Mouse (Mus musculus): ENCODE measurements around the gene Gm9972.

Gene Gm9972

DNA sequence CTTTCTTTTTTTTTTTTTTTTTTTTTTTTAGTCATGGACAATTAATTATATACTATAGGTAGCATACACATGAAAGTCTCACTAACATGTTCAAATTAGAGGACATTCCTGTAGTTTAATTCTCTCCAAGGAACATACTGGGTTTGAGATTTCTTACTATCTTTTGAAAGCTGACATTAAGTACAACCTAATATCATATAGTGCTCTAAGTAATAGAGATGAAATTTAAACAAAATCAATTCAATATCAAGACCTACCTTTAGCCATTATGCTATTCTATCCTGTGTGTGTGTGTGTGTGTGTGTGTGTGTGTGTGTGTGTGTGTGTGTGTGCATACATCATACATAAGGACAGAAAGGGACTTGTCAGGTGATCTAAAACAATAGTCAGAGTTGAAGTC is at the start of gene Gm9972:
Gene Gm9972, plus strand, starts transcription at position 301 of the 400 bp plus-strand sequence.
- H3K36me3 ChIP-seq (ENCODE audit: control insufficient read depth, insufficient read depth, low read length, poor library complexity, severe bottlenecking) = no peaks in the 10 kb centered on the region
- H3K27me3 ChIP-seq (ENCODE audit: control insufficient read depth, insufficient read depth, low read length, poor library complexity, severe bottlenecking) = no peaks in the 10 kb centered on the region
- no peak for DNase-seq (ENCODE audit: low read depth, low spot score)

DNA sequence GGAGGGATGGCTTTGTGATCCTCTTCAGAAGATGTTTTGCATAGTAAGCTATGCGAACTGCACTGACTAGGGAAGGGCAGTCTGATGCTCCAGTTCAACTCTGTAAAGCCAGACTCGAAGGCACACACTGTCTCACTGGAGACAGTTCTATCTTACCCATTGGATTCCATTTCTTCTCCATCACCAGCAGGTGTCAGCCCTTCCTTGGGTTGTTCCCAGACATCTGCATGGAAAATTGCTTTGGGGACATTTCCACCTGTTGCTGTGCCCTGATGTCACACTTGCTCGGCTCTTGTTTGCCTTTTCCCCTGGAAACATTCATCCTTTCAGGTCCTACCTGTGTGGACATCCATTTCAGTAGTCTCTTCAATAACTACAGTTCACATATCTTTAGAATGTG is 36.4 kb upstream of the Gm9972 start:
- no peak for DNase-seq (ENCODE audit: low read depth, low spot score)
- H3K27me3 ChIP-seq (ENCODE audit: control insufficient read depth, insufficient read depth, low read length, poor library complexity, severe bottlenecking) = no peaks in the 10 kb centered on the region
- H3K36me3 ChIP-seq (ENCODE audit: control insufficient read depth, insufficient read depth, low read length, poor library complexity, severe bottlenecking) = no peaks in the 10 kb centered on the region

DNA sequence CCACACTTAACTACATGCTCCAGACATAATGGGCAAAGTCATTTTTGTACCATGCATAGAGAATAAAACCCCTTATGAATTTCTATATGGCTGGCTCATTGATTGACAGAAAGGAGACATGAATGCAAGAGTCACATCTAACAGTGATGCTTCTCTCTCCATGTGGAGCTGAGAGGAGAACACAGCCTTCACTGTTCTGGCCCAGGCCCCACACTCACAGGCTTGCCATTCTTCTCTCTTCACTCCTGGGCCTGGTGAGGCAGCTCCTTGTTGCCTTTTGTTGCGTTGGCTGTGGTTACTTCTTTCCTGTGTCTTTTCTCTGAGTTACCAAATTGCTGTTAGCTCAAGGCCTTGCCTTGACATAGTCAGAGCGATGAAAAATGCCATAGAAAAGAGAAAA is 23.6 kb upstream of the Gm9972 start:
- no peak for DNase-seq (ENCODE audit: low read depth, low spot score)
- Histone ChIP-seq H3K36me3 (ENCODE audit: control insufficient read depth, insufficient read depth, low read length, poor library complexity, severe bottlenecking) (no peaks in the 10 kb centered on the region), H3K27me3 (ENCODE audit: control insufficient read depth, insufficient read depth, low read length, poor library complexity, severe bottlenecking) (no peaks in the 10 kb centered on the region)

DNA sequence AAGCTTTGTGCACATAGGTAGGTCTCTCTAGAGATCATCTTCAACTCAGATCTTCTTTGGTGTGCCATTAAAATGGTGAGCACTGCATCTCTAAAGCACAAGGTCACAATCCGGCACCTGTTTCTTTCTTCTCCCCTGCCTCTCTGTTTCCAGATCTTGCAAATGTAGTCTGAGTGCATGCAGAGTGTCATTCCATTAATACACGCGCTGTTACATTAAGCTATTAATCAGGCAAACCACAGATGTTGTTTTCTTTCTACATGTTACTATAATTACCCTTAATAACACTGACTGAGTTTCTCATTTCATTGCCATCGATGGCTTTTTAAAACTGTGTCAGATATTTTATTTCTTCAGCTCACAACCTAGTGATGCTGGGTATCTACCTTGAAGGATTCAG is 22.6 kb upstream of the Gm9972 start:
- H3K27me3 ChIP-seq (ENCODE audit: control insufficient read depth, insufficient read depth, low read length, poor library complexity, severe bottlenecking) = no peaks in the 10 kb centered on the region
- no peak for DNase-seq (ENCODE audit: low read depth, low spot score)
- no peaks in the 10 kb centered on the region for H3K36me3 ChIP-seq (ENCODE audit: control insufficient read depth, insufficient read depth, low read length, poor library complexity, severe bottlenecking)

DNA sequence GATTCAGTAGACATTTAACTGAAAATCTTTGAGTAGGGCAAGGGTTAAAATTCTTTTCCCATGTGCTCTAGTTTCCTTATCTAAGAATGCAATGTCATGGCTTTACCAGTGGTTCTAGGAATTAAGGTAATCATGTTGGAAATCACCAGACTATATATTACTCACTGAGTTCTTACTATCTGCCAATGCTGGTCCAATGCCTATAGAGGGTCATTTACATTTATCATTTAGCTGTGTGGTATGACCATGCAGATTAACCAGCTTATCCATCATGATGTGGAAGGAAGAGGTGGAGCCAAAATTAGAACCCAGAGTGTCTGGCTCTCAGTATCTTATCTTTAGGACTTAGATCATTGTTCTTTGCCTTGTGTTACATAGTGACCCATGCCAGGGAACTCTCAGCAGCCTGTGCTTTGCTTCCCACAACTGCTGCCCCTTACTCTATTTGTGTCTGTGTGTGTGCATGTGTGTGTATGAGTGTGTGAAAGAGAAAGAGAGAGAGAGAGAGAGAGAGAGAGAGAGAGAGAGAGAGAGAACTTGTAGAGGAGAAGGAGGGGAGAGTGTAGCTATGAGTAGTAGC is 12.3 kb upstream of the Gm9972 start:
- no peak for DNase-seq (ENCODE audit: low read depth, low spot score)
- no peaks in the 10 kb centered on the region for H3K27me3 ChIP-seq (ENCODE audit: control insufficient read depth, insufficient read depth, low read length, poor library complexity, severe bottlenecking)
- no peaks in the 10 kb centered on the region for H3K36me3 ChIP-seq (ENCODE audit: control insufficient read depth, insufficient read depth, low read length, poor library complexity, severe bottlenecking)

DNA sequence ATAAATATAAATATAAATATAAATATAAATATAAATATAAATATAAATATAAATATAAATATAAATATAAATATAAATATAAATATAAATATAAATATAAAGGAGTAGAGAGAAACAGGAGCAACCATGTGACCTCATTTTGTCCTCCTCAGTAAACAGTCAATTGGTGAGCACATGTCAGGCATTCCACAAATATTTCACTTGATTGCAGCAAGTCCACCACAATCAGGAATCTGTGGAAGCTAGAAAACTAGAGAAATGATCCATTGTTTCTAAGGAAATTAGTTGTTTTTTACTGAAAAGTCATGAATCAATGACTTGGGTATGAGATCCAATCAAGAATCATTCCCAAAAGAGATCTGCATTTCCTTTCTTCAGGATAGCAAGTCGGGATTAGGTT is 5.7 kb upstream of the Gm9972 start:
- H3K36me3 ChIP-seq (ENCODE audit: control insufficient read depth, insufficient read depth, low read length, poor library complexity, severe bottlenecking) = no peaks in the 10 kb centered on the region
- H3K27me3 ChIP-seq (ENCODE audit: control insufficient read depth, insufficient read depth, low read length, poor library complexity, severe bottlenecking) = no peaks in the 10 kb centered on the region
- DNase-seq (ENCODE audit: low read depth, low spot score) = no peak

DNA sequence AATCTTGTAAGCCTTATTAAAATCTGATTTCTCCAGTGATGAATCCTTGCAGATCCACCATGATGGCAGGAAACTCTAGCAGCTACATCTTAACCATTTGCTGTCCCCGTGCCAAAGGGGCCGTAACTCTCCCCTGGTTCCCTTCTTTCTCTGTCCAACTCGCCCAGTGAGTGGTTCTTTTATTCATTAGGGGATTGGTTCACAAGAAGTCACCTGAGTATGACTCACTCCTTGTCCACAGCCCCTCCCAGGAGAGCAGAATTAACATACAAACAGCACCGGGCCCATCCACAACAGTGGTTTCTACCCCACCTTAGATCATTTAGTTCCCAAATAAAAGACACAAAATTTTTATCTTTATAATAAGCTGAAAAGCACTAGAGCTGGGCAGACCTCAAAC is 3.4 kb upstream of the Gm9972 start:
- no peaks in the 10 kb centered on the region for H3K36me3 ChIP-seq (ENCODE audit: control insufficient read depth, insufficient read depth, low read length, poor library complexity, severe bottlenecking)
- DNase-seq (ENCODE audit: low read depth, low spot score) = no peak
- no peaks in the 10 kb centered on the region for H3K27me3 ChIP-seq (ENCODE audit: control insufficient read depth, insufficient read depth, low read length, poor library complexity, severe bottlenecking)

DNA sequence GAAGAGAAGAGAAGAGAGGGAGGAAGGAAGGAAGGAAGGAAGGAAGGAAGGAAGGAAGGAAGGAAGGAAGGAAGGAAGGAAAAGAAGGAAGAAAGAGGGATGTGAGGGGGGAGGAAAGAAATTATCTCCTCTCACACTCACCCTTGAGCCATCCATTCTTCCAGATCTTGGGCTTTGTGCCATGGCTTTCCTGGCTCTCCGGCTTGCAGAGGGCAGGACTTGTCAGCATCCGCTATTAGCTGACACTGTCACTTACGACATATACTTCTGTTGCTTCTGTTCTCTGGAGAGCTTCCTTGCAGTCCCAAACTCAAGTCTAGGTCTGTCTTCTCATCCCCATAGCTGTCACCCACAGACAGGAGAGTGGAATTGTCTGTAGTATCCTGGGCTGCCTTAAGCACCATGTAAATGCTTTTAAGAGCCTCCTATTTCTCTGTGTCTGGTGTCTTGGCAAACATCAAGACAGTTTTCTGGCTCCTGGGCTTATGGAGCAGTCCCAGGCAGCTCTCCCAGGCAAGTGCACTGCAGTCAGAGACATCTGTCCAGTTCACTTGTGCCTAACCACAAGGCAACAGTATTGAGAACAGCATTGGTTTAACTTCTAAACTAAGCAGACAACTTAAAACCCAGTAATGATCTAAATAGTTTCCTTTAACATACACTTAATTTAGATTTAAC is 10.5 kb downstream of the Gm9972 start:
- H3K27me3 ChIP-seq (ENCODE audit: control insufficient read depth, insufficient read depth, low read length, poor library complexity, severe bottlenecking) = no peaks in the 10 kb centered on the region
- no peak for DNase-seq (ENCODE audit: low read depth, low spot score)
- no peaks in the 10 kb centered on the region for H3K36me3 ChIP-seq (ENCODE audit: control insufficient read depth, insufficient read depth, low read length, poor library complexity, severe bottlenecking)

DNA sequence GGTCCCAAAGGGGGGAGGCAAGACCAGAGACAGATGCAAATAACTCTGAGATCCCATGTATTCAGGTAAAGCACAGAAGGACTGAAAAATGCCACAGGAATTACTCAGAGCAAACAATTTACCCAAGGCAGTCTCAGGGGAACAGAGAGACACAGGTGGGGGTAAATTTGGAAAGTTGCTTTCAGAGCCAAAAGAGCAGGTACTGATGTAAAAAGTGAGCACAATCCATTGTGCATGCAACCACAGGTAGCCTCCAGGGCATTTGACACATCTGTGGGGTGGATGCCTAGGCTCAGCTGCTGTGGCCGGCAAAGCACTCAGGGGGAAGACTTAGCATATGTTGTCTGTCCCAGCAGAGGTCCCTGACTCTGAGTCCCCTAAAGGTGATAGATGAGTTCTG is 13.8 kb downstream of the Gm9972 start:
- Histone ChIP-seq H3K27me3 (ENCODE audit: control insufficient read depth, insufficient read depth, low read length, poor library complexity, severe bottlenecking) (no peaks in the 10 kb centered on the region), H3K36me3 (ENCODE audit: control insufficient read depth, insufficient read depth, low read length, poor library complexity, severe bottlenecking) (no peaks in the 10 kb centered on the region)
- DNase-seq (ENCODE audit: low read depth, low spot score) = no peak

DNA sequence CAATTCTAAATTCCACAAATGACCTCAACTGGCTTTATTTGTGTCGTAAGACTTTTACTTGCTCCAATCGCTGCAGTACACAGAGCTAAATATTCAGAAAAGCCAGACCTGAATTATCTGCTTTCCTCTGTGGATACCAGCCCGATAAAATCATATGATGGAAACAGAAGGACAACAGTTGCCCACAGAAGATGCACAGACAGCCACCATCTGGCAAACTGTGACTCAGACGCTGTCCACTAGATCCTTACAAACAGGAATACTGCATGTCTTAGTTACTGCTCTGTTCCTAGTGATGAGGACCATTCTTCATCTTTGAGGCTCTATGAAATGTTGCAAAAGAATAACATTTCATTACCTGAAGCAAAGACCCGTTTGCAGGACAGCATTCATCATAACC is 19.4 kb downstream of the Gm9972 start:
- no peak for DNase-seq (ENCODE audit: low read depth, low spot score)
- Histone ChIP-seq H3K27me3 (ENCODE audit: control insufficient read depth, insufficient read depth, low read length, poor library complexity, severe bottlenecking) (no peaks in the 10 kb centered on the region), H3K36me3 (ENCODE audit: control insufficient read depth, insufficient read depth, low read length, poor library complexity, severe bottlenecking) (no peaks in the 10 kb centered on the region)

DNA sequence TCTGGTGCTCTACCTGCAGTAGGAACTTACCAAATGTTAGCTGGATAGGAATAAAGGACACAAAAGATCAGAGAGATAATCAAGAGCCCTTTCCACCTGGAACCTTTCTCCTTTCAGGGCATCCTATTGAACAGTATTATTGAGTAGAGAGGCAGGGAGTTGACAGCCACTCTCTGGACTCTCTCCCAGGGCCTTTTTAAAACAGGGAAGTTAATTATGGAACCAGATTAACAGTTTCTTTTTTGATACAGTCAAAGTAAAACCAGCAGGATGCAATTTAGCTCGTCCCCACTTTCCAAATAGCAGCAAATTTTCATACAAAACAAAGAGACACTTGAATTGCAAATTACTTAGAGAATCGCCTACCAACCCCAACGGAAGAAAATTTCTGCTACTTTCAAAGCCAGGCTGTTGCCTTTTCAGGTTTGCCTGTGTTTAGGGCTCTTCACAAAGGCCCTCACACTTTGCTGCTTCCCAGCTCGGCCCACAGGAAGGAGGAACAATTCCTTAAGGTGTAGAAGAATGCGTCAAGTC is 24.0 kb downstream of the Gm9972 start:
- DNase-seq (ENCODE audit: low read depth, low spot score) = no peak
- Histone ChIP-seq H3K27me3 (ENCODE audit: control insufficient read depth, insufficient read depth, low read length, poor library complexity, severe bottlenecking) (no peaks in the 10 kb centered on the region), H3K36me3 (ENCODE audit: control insufficient read depth, insufficient read depth, low read length, poor library complexity, severe bottlenecking) (no peaks in the 10 kb centered on the region)

DNA sequence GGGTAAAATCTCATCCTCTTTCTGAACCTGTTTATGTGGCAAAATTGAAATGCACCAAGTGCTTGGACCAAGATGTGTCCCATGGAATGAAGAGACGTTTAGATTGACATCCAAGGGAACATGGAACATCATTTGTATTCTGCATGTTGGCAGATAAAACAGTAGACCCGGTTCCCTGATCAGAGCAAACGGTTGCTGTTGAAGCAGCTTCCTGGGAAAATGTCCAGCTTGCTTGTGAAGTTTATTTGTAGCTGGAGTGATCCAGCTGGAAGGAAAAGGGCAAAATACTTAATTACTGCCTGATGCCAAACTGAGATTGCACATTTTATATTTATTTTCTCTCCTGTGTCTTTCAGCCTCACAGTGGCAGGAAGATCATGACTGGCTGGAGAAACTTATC is 26.7 kb downstream of the Gm9972 start:
- no peaks in the 10 kb centered on the region for H3K36me3 ChIP-seq (ENCODE audit: control insufficient read depth, insufficient read depth, low read length, poor library complexity, severe bottlenecking)
- no peaks in the 10 kb centered on the region for H3K27me3 ChIP-seq (ENCODE audit: control insufficient read depth, insufficient read depth, low read length, poor library complexity, severe bottlenecking)
- no peak for DNase-seq (ENCODE audit: low read depth, low spot score)

DNA sequence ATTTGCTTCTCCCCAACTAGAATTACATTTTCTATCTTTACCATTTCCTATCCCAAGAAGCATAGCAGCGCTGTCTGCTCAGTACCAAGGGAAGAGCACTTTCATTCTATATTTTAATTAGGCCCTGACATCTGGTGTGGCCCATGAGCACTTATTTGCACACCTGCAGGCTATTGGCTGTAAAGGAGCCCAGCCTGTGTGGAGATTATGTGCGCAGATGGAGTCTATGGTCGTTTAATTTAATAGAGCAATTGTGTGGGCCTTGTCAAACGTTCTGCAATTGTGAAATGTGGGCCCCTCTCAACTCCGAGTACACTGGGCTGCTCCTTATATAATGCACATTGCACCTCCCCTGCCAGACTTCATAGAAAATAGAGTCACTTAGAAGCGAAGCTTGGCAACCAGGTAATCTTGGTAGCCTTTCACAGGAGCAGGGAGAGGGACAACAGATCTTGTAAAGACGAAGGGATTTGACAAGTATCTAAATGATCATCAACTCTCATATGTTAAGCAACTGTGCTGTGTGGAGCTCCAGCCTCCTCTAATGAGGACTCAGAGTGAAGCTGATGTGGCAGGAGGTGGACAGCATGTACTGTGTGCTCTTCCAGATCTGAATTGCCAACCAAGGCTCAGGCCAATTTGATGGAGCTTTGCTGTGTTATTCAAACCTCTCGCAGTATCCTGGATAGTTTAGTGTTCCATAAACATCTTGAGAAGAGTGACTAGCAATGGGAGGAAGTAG is 50.9 kb downstream of the Gm9972 start:
- Histone ChIP-seq H3K36me3 (ENCODE audit: control insufficient read depth, insufficient read depth, low read length, poor library complexity, severe bottlenecking) (no peaks in the 10 kb centered on the region), H3K27me3 (ENCODE audit: control insufficient read depth, insufficient read depth, low read length, poor library complexity, severe bottlenecking) (no peaks in the 10 kb centered on the region)
- DNase-seq (ENCODE audit: low read depth, low spot score) = no peak
